Mouse (Mus musculus) spleen, postnatal 4 days (tissue): ENCODE measurements around the gene Sphk2.
A peak's percentile ranks its signal among the peaks of the same experiment; 100 is the strongest.
"Not testable (repeated sequence)": the region's sequence is repeated elsewhere in the genome, so short reads cannot be mapped to it uniquely, and the experiment has no call there.

Source experiments
- DNase-seq, 2 experiments: peaks; one replicate each; pipeline ENCODE4 v3.0.0; 2022; ENCODE audit warnings: low spot score in 2 of 2

Sphk2 gene

DNA sequence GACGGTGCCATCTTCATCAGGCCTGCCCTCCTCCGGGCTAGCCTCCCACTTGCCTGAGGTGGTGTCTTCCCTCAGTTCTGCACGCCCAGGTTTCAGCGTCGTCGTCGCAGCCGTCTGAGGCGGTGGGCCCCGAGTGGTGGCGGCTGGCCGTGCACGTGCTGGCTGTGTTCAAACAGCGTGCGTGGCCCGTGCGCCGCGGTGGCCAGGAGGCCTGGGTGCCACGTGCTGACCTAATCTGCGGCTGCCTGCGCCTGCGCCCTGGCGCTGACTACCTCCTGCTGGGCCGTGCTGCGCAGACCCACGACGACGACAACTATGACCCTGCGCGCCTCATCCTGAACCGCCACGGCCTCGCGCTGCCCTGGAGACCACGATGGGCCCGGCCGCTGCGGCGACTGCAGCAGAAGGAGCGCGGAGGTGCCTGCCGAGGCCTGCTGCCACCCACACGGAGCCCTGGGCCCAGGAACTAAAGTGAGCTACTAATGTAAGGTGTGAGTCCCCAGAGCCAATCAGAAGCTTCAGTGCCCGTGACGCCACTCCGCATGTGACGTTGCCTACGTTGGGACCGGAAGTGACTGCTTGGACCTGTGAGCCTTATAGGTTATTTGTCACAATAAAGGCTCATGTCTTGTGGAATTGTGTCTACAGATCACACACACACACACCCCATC lies 23.7 kb downstream of the Sphk2 start, which contains the start of gene Sec1:
Sec1 (minus strand) TSS at position 482 of the 671 bp plus-strand sequence.
- no peak for DNase-seq

DNA sequence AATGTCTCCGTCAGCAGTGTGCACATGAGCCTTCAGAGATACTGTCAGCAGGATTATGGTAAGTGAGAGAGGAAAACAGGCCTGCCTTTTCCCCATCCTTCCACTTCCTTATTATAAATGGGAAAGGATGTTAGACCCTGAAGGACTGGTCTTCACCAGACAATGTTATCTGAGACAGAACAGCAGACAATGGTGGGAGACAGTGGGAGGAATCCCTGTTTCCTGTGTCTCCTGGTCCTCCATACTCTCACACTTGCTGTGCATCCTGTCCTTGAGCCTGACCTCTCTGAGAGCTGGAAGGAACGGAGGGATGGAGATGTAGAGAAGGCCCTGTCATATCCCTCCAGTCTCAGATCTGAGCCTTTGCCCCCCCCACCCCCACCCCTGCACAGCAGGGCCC lies 25.4 kb downstream of the Sphk2 start:
- no peak for DNase-seq

GRCm38 (mm10) chr7:45689800-45690199 lies 28.0 kb downstream of the Sphk2 start:
- DNase-seq, result no peak

DNA sequence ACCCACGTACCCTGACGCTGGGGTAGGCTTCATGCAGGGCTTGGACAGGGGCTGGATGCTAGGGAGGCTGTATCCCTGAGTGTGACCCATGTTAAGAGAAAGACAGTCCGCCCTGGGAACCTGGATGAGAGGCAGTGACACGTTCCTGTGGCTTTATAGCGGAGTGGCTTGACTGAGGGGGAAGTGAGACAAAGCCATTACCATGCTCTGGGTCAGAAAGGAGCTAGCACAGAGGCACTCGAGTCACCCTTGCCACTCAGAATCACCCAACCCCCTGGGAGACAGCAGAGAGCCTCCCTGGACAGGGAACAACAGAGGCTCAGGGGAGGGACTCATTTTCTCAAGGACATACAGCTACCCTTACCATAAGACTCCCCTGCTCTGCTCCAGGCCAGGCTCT lies 28.7 kb downstream of the Sphk2 start:
- DNase-seq, result no peak

GRCm38 (mm10) chr7:45686841-45687240 lies 31.0 kb downstream of the Sphk2 start:
- DNase-seq, result no peak

DNA sequence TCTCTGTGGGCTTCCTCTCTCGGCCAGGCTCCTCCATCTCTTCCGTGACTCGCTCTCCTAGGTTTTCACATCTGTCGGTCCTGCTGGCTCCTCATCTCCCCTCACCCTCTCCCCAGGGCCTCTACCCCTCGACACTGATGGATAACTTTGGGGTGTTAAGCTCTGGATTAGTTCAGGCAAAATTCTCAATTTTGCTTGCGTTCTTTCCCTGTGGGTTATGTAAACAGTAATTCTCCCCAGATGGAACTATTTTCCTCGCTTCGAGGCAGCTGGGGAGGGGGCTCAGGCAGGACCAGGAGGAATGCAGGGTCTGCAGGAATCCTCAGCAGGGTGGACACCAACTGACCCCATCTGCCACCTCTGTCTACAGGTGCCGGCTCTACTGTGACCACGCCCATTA lies 32.0 kb downstream of the Sphk2 start:
- DNase-seq, result no peak

DNA sequence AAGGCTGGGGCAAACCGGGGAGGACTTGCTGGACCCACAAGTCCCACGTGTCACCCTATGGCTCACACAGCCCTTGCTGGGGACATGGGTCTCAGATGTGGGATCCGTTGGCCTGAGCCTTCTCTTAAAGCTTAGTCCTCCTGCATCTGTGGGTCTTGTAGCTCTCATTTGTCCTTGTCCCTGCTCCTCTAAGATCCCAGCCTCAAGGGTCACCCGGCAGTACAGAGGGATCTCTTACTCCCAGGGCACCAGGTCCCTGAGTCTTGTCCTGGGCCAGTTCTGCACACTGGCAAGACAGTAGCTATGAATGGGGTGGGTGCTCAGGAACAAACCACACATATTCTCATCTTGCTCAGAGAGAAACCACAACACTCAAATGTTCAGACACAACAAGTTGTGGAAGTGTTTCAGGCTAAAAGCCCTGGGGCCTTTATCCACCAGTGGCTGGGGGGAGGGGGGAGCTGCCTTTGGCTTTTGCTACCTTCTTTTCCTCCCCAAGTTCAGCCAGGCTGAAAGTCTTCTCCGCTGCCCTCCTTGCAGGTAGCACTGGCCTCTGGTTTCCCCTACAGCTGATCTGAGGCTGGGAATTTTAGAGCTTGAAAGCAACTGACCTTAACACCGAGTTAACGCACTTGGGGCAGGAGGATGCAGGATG lies 34.3 kb downstream of the Sphk2 start, which contains the start of gene Ntn5:
Ntn5 (plus strand) TSS at position 627 of the 655 bp plus-strand sequence.
- DNase-seq, result no peak

GRCm38 (mm10) chr7:45682144-45683126 lies 35.4 kb downstream of the Sphk2 start:
- peak; percentile 81 to 94 for DNase-seq

- DNase-seq, result no peak
Measured at GRCm38 (mm10) chr7:45681046-45681736, 36.6 kb downstream of the Sphk2 start.

DNA sequence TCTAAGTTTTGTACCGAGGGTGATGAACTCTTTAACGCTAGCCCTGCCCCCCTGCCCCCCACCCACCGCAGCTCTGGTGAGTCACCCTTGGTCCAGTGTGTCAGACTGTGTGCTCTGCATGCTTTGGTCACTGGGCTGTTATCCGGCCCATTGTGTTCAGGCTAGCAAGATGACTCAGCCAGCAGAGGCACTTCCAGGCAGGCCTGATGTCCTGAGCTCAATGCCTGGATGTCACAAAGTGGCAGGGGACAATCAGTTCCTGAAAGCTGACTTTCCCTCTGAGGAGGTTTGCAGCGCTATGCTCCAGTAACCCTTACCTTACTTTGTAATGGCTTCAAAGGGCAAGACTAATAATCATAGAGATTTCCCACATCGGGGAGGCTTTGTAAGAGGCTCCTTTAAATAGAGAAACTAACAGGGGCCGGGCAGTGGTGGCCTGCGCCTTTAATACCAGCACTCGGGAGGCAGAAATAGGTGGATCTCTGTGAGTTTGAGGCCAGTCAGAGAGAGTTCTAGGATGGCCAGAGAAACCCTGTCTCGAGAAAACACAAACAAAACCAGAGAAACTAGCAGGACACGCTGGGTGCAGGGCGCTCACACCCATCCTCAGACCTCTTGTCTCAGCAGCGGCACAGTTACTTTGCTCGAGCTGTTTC lies 37.7 kb downstream of the Sphk2 start:
- no peak for DNase-seq

- DNase-seq, result no peak
Measured at GRCm38 (mm10) chr7:45678513-45678912, 39.3 kb downstream of the Sphk2 start.

DNA sequence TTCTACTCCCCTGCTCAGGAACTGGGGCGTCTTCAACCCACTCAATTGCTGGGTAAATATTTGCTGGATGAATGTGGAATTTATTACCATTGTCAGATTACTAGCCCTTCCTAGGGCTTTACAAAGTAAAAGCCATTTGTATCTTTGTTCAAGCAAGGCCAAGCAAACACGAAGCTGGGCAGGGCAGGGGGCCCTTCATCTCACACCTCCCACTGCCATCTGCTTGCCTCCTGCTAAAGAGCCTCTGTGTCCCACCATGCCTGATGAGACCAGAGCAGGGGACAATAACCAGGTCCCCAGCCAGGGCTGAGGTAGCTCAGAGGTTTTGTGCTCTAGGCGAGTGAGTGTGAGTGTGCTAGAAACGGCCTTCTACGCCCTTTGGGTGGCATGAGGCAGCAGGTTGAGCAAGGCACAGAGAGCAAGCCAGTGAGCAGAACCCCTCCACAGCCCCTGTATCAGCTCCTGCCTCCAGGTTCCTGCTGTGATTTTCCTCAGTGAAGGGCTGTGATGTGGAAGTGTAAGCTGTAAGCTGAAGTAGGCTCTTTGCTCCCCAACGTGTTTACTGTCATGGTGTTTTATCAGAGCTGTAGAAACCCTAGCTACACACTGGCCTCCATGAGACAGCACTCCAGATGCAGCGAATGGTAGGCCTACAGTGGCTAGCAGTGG lies 40.0 kb downstream of the Sphk2 start:
- no peak for DNase-seq

DNA sequence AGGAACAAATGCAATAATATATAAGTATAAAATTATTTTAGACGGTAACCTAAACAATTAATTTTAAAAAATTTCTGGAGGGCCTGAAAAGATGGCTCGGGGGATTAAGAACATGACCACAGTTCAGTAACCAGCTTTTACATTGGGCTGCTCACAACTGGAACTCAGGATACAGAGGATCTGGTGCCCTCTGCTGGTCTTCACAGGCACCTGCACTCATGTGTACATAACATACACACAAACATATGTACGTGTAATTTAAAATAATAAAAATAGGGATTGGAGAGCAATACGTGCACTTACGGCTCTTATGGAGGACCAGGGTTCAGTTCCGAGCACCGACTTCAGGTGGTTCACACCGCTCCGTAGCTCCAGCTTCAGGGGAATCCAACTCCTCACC lies 48.9 kb downstream of the Sphk2 start:
- no peak for DNase-seq

- no peak for DNase-seq
Measured at GRCm38 (mm10) chr7:45667761-45668160, 50.0 kb downstream of the Sphk2 start.

DNA sequence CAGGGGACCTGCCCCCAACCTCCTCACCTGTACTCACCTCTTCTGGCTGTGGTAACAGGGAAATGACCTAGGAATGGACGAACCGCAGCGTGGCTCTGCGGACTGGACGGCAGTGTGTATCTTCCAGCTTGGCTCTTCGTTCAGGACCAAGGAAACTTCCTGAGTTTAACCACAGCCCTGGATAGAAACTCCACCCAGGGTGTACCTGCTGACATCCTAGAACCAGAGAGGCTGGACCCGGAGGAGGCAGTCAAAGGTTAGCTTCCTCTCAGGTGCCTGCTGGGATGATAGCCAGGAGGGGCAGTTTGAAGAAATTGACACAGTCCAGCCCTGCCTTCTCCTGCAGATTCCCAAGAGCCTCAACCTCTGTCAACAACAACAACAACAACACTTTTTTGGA lies 51.6 kb downstream of the Sphk2 start, which contains the start of gene Fut2:
Fut2 (minus strand) TSS at position 234 of the 400 bp plus-strand sequence.
- no peak for DNase-seq

DNA sequence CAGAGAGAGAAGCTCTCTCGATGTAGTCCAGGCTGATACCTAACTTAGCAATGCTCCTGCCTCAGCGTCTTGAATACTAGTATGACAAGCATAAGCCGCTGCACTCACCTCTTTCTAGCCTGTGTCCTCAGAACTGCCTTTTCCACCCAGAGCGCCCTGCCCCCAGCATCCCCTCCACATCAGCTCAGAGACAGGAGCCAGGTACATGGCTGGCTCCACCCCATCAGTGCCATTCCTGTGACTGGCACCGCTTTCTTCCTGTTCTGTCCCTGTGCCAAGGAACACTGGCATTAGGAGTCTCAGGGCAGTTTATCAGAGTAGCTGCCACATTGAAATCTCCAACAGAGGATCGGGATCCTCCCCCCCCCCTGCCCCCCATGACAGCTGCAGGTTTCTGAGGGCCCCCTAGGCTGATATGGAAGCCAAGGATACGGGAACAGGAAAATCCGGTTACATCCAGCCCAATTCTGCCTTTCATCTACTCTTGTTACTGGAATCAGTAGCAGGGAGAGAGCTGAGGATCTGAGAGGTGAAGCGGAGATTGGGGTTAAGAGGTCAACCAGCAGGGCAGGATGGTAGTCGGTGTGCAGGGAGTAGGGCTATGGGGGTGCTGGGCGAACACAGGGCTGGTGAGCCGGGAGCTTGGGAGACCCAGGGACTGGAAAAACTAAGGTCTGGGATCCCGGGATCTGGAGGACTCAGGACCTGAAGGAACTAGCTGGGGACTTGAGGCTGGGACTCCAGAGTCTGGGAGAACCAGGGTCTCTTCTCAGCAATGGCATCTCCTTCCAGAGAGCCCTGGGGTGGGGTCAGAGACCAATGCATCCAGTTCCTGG lies 52.3 kb downstream of the Sphk2 start:
- no peak for DNase-seq

DNA sequence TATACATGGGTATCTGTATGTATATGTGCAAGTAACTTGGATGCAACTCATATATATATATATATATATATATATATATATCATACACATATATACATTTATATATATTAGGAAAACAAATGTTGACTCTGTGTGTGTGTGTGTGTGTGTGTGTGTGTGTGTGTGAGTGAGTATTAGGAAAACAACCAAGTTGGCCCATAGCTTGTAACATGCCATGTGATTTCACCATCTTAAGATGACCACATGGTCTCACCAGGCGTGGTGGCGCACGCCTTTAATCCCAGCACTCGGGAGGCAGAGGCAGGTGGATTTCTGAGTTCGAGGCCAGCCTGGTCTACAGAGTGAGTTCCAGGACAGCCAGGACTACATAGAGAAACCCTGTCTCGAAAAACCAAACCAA lies 56.1 kb downstream of the Sphk2 start:
- not testable (repeated sequence) for DNase-seq

DNA sequence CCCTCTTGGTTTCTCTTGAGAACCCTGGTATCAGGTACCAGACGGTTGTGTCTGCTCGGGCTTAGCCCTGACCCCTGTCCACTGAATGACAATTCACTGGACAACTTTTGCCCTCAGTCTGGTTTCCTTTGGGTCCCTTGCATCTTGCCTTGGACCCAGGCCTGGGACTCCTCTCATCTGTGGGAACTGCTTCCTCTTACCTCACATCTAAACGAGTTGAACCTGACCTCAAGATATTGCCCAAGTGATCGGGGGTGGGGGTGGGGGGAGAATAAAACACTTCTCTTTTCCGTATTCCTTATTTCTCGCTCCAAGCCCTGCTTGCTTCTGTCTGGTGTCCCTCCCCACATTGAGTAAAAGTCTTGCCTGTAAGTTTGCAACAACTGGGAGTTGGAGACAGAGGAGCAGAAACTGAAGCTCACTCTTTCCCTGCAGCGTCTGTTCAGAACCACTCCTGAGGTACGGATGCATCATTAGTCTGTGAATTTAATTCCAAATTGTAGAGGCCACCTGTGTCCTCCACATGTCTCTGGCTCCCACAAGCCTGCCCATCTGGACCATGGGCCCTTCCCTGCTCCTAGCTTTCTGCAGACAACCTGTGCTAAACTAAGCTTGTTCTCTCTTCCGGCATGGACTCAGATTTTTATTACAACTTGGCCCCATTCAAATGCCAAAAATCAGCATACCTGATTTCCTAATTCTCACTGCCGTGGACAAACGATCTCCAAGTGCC lies 56.9 kb downstream of the Sphk2 start:
- DNase-seq, result no peak
